Mouse (Mus musculus) small intestine, adult 2 months (tissue): ENCODE data around the gene Mfsd12. TPM values are rescaled to one million over a fixed set of nuclear protein-coding genes. Genes with fewer than 3 reads are reported as not detected.
A peak's percentile ranks its signal among the peaks of the same experiment; 100 is the strongest.

Experiments used
- H3K27ac ChIP-seq: fragments of 200-500 bp; 2 replicates; pipeline ENCODE4 v1.5.1; 2012; ENCODE audit warnings: low read depth, low read length, control low read depth, inconsistent platforms; ENCODE audit not compliant: insufficient read depth
- H3K27me3 ChIP-seq: fragments of 200-500 bp; 2 replicates; pipeline ENCODE4 v1.6.1; 2012; ENCODE audit warnings: mild to moderate bottlenecking, moderate library complexity, low read length, inconsistent platforms; ENCODE audit not compliant: control insufficient read depth, insufficient read depth
- H3K36me3 ChIP-seq: fragments of 200-500 bp; 2 replicates; pipeline ENCODE4 v1.6.1; 2012; ENCODE audit warnings: mild to moderate bottlenecking, low read length, control low read depth, inconsistent platforms; ENCODE audit not compliant: control insufficient read depth, insufficient read depth
- H3K4me1 ChIP-seq: fragments of 200-500 bp; 2 replicates; pipeline ENCODE4 v1.6.1; 2012; ENCODE audit warnings: low read length, inconsistent platforms, mixed read lengths; ENCODE audit not compliant: control insufficient read depth, insufficient read depth, insufficient read length
- H3K4me3 ChIP-seq: fragments of 200-500 bp; 2 replicates; pipeline ENCODE4 v1.5.1; 2012; ENCODE audit warnings: low read depth, mild to moderate bottlenecking, control low read depth, inconsistent platforms, low read length, moderate library complexity
- CTCF ChIP-seq: fragments of 200-500 bp; IDR thresholded peaks from 2 replicates; pipeline ENCODE4 v1.5.1; 2012; ENCODE audit warnings: low read depth, mild to moderate bottlenecking, control low read depth, inconsistent platforms, low read length, moderate library complexity, mixed read lengths; ENCODE audit not compliant: insufficient replicate concordance, insufficient read length; ENCODE audit errors: extremely low read depth
- POLR2A ChIP-seq: fragments of 200-500 bp; IDR thresholded peaks from 2 replicates; pipeline ENCODE4 v1.6.1; 2012; ENCODE audit warnings: low read depth, mild to moderate bottlenecking, control low read depth, inconsistent platforms, low read length, moderate library complexity
- WGBS: fragments of 180-500 bp; shearing (Covaris S2); methylation state at CpG from one replicate; pipeline ENCODE4 v1.1.7; 2018; 5-methylcytosine and 5-hydroxymethylcytosine counted together
- polyA plus RNA-seq: library from polyadenylated mRNA; depleted of rRNA; stranded (reverse); fragments of >200 nt; gene quantifications from 2 replicates; pipeline ENCODE4 v1.2.3, GENCODE M21; 2012

The Mfsd12 gene
- polyA plus RNA-seq, 1 experiment = 22.7 TPM

GRCm38 (mm10) chr10:81399296-81399695 is 42.0 kb downstream of the Mfsd12 start:
- Histone ChIP-seq H3K27ac (no peak overlapping the region), H3K36me3 (peaks cover 28% of the 10 kb centered on the region)
- 88% methylated on average over 5 of the region's 5 CpGs for WGBS

GRCm38 (mm10) chr10:81399798-81400308 is 42.6 kb downstream of the Mfsd12 start:
- Histone ChIP-seq H3K36me3 (peaks cover 25% of the 10 kb centered on the region), H3K27me3 (no peaks in the 10 kb centered on the region), H3K27ac (no peak overlapping the region), H3K4me3 (no peak overlapping the region), H3K4me1 (peaks cover 14% of the 10 kb centered on the region)
- WGBS = 90% methylated on average over 18 of the region's 18 CpGs
- no peak for TF ChIP-seq CTCF
- no peak for TF ChIP-seq POLR2A

More at GRCm38 (mm10) chr10:81399296-81399695, 42.0 kb downstream of the Mfsd12 start:
- no peaks in the 10 kb centered on the region for H3K27me3 ChIP-seq
- no peak for TF ChIP-seq CTCF
- no peak for TF ChIP-seq POLR2A
- H3K4me1 ChIP-seq = peaks cover 11% of the 10 kb centered on the region
- H3K4me3 ChIP-seq = no peak overlapping the region

- no peak overlapping the region for H3K4me3 ChIP-seq
- TF ChIP-seq POLR2A (no peak), CTCF (no peak)
- H3K36me3 ChIP-seq = peaks cover 20% of the 10 kb centered on the region
- no peaks in the 10 kb centered on the region for H3K27me3 ChIP-seq
- H3K27ac ChIP-seq = no peak overlapping the region
- peaks cover 16% of the 10 kb centered on the region for H3K4me1 ChIP-seq
- 82% methylated on average over 22 of the region's 22 CpGs for WGBS
Measured at GRCm38 (mm10) chr10:81400371-81401204, 43.3 kb downstream of the Mfsd12 start.

GRCm38 (mm10) chr10:81401205-81401520 is 43.9 kb downstream of the Mfsd12 start:
- TF ChIP-seq CTCF (no peak), POLR2A (no peak)

GRCm38 (mm10) chr10:81401521-81402226 is 44.4 kb downstream of the Mfsd12 start:
- peaks cover 17% of the 10 kb centered on the region for H3K4me1 ChIP-seq
- WGBS = 35% methylated on average over 18 of the region's 18 CpGs
- no peaks in the 10 kb centered on the region for H3K27me3 ChIP-seq
- H3K4me3 ChIP-seq = 0 out of 2 replicates have a peak overlapping the region, but pooled peaks have one; percentile 10
- TF ChIP-seq POLR2A (no peak), CTCF (no peak)
- H3K27ac ChIP-seq = no peak overlapping the region
- peaks cover 10% of the 10 kb centered on the region for H3K36me3 ChIP-seq

More at GRCm38 (mm10) chr10:81401205-81401520, 43.9 kb downstream of the Mfsd12 start:
- no peak overlapping the region for H3K4me3 ChIP-seq
- peaks cover 15% of the 10 kb centered on the region for H3K36me3 ChIP-seq
- WGBS = 73% methylated on average over 10 of the region's 10 CpGs
- H3K4me1 ChIP-seq = peaks cover 17% of the 10 kb centered on the region
- no peaks in the 10 kb centered on the region for H3K27me3 ChIP-seq
- H3K27ac ChIP-seq = no peak overlapping the region

- no peak for TF ChIP-seq CTCF
- TF ChIP-seq POLR2A = no peak
- Histone ChIP-seq H3K4me1 (peaks cover 20% of the 10 kb centered on the region), H3K27me3 (no peaks in the 10 kb centered on the region), H3K4me3 (no peak overlapping the region), H3K27ac (no peak overlapping the region), H3K36me3 (peaks cover 12% of the 10 kb centered on the region)
- WGBS = 72% methylated on average over 7 of the region's 7 CpGs
Measured at GRCm38 (mm10) chr10:81402227-81402765, 45.0 kb downstream of the Mfsd12 start.
